Mouse (Mus musculus) olfactory bulb, adult 2 months (tissue): ENCODE results near the gene F830045P16Rik.

ENCODE experiments used
- CTCF ChIP-seq: fragments of 200-500 bp; IDR thresholded peaks from 2 replicates; pipeline ENCODE4 v1.5.1; 2012; ENCODE audit warnings: low read depth, mild to moderate bottlenecking, low read length, moderate library complexity; ENCODE audit not compliant: insufficient read depth
- POLR2A ChIP-seq: fragments of 200-500 bp; IDR thresholded peaks from 2 replicates; pipeline ENCODE4 v1.6.1; 2012; ENCODE audit warnings: mild to moderate bottlenecking, low read depth, low read length, moderate library complexity; ENCODE audit not compliant: insufficient read depth

- TF ChIP-seq POLR2A (no peak), CTCF (no peak)
These were observed 37.4 kb upstream of the F830045P16Rik start for GRCm38 (mm10) chr2:129573701-129574273.
